Mouse (Mus musculus) cerebellum, adult 2 months (tissue): ENCODE data around the gene Tnip1.

ENCODE experiments used
- CTCF ChIP-seq: fragments of 200-500 bp; IDR thresholded peaks from 2 replicates; pipeline ENCODE4 v1.5.1; 2011; ENCODE audit warnings: low read depth, mild to moderate bottlenecking, control low read depth, low read length, moderate library complexity, borderline replicate concordance; ENCODE audit not compliant: insufficient read depth
- POLR2A ChIP-seq: fragments of 200-500 bp; IDR thresholded peaks from 2 replicates; pipeline ENCODE4 v1.6.1; 2011; ENCODE audit warnings: low read length, control low read depth, borderline replicate concordance; ENCODE audit not compliant: insufficient read depth

DNA sequence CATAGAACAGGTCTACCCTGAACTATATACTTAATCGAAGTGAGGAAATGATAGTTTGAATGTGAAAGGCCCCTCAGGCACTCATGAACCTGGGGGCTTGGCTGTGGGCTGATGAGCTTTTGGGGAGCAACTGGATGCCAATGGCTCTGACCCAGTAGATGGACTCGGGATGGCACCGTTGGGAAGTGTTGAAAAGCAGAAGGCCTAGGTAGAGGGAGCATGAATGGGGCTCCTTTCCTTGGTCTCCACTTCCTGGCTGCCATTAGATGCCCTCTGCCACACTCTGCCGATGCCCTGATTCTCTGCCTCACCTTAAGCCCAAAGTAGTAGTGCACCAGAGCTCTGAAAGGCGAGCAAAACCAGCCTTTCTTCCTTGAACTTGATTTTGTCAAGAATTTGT lies 86.7 kb downstream of the Tnip1 start:
- no peak for TF ChIP-seq CTCF
- TF ChIP-seq POLR2A, result no peak
